Mouse (Mus musculus) c-Kit-positive CD71-positive TER-119-positive erythroid progenitor cells, embryonic 14.5 days (primary cell): ENCODE data around the gene Ifna4.
A peak's percentile ranks its signal among the peaks of the same experiment; 100 is the strongest.

ENCODE experiments used
- DNase-seq: peaks from one replicate; pipeline ENCODE4 v3.0.0-alpha.2; 2013; ENCODE audit warnings: low spot score

Ifna4 gene

DNA sequence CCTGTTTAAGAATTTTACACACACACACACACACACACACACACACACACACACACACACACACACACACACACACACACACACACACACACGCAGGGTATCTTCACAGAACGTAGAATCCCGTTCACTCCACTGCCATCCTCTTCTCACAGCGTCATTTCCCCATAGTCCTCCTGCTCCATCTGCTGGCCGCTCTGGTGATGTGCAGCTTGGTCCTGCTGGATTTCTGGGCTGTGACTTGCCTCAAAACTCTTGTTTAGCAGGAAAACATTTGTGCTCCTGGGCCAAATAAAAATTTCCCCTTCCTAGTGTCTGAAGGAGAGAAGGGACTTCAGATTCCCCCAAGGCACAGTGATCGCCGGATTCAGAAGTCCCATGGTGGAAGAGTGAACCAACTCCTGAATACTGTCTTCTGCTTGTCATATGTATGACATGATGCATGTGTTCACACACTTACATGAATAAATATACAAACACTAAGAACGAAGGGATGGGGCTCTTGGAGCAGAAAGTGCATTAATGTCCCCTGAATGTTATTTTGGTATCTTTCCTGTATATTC is 25.8 kb downstream of the Ifna4 start:
- peak; percentile 74 for DNase-seq

DNA sequence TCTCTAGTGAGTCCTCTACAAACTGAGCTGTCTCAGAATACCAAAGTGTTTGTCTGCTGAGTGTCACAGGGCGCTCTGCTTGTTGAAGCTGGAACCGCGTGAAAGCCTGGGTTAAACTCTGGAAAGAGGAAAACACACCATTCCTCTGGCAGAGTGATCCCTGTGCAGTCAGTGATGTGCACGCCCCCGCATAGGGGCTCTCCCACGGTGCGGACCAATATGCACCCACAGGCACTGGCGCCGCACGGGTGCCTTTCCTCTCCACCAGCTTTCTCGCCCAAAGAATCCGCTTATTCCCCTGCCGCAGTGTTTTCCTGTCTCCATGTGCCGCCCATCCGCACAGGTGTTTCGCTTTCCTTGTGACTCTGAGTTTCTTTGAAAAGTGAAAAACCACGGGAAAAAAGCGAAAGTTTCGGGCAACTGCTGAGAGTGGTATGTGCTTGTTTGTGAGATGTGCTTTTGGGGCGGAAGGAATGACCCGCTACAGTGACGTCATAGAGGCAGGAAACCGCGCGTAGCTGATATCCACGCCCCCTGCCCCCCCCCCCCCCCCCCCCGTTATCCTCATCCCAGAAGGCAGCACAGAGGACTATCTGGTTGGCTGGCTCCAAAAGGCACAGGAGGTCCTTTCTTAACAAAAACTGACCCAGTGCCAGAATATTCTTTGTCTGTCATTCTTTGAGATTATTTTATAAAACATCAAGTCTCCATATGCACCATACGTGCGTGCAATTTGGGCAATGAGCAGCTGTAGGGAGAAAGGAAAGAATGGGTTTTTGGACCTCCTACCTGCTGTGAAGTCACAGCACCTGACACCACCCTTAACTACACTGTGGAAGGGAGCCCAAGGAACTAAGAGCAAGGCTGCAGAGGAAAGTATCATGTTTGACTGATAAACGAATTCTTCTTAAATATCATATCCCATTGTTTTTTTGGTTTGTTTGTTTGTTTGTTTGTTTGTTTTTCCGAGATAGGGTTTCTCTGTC is 26.6 kb downstream of the Ifna4 start:
- peak; percentile 66 for DNase-seq

- DNase-seq: peak; percentile 63
These were observed 31.0 kb downstream of the Ifna4 start for GRCm38 (mm10) chr4:88872691-88873090.

GRCm38 (mm10) chr4:88875435-88876095 is 33.9 kb downstream of the Ifna4 start:
- DNase-seq: peak; percentile 48

DNA sequence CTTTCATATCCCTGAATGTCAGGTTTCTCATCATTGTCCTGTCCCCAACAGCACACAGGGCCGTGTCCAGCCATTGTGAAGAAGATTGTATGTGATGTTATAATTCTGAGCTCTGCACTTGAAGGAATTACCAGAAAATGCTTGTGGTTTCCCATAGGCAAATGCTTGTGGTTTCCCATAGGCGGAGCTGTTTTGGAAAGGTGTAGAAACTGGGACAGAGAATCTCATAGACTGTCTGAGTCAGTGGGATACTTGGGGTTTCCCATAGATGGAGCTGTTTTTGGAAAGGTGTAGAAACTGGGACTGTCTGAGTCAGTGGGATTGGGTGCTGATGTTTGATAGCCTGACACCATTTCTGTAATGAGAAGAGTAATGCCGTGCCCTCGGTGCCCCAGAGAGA is 34.9 kb downstream of the Ifna4 start:
- DNase-seq: no peak

DNA sequence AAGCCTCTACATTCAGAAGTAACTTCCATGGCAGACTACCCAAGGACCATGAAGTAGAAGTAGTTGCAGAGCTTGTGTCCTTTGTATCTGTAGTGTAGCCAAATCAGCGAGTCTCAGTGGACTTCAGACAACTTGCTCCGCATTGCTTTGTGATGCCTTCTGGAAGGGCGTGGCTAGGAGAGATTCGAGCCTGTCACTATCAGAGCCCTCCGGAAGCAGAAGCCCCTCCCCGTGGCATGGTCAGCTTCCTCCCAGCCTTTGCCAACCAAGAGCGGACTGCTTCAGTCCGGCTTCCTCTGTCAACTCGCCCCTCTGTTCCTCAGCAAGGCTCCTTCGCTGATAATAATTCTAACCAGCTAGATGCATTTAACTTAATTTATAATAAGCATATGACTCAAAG is 36.6 kb downstream of the Ifna4 start:
- DNase-seq: peak; percentile 45

DNA sequence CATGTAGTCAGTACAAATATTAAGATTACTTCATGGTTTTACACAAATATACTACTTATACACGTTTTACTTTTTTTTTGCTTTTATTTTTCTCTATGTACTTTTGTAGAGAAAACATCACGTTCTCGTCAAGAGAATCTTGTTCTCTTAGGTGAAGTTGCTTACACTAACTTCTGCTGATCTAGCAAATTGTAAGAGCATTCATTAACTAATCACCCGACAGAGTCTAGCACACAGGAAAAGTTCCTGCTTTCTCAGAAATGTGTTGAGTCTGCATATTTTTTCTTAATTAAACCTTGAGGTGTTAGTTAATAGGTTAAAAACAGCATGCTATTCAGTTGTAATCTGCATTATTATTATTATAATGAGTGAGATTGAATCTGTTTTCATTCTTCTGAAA is 37.1 kb downstream of the Ifna4 start:
- DNase-seq: no peak

GRCm38 (mm10) chr4:88880101-88880500 is 38.4 kb downstream of the Ifna4 start, which contains the start of gene Ifne:
Gene Ifne (minus strand): TSS chr4:88880201.
- DNase-seq: no peak

DNA sequence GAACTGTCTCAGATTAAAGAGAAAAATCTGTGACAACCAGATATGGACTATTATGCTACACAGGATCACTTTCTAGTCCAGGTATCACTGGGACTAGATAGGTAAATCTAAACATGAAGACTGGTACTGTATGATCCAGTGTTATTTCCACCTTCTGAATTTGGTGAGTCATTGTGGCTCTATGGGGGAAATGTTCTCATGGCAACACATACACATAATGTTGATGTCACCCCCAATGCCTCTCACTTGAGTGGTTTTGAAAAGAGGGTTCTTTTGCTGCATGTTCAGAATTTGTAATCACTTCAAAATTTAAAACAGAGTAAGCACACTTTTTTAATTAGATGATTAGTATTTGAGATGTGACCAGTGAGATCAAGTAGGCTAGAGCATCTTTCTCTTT is 46.6 kb downstream of the Ifna4 start:
- DNase-seq: no peak
